Mouse (Mus musculus): ENCODE results near the gene Fuca2. TPM values are rescaled to one million over a fixed set of nuclear protein-coding genes. Genes with fewer than 3 reads are reported as not detected.

Gene Fuca2
- polyA plus RNA-seq, 1 experiment = 12.1 TPM

- Histone ChIP-seq H3K4me1 (replicated peaks; ENCODE audit: control insufficient read depth, insufficient read depth, low read length) (no peaks in the 10 kb centered on the region), H3K36me3 (ENCODE audit: control insufficient read depth, insufficient read depth, low read length) (no peaks in the 10 kb centered on the region), H3K27ac (ENCODE audit: control insufficient read depth, insufficient read depth, low read length) (no peak overlapping the region), H3K27me3 (ENCODE audit: control insufficient read depth, insufficient read depth, low read length) (no peaks in the 10 kb centered on the region), H3K4me3 (ENCODE audit: control insufficient read depth, insufficient read depth, low read length) (no peak overlapping the region)
- no peak for DNase-seq
- WGBS = 92% methylated on average over 13 of the region's 13 CpGs
- TF ChIP-seq POLR2A (IDR thresholded peaks at IDR 0.05; ENCODE audit: control insufficient read depth, extremely low read depth, insufficient read depth, low read length, poor library complexity) (no peak), CTCF (IDR thresholded peaks at IDR 0.05; ENCODE audit: borderline replicate concordance, control insufficient read depth, extremely low read depth, insufficient read depth, low read length, poor library complexity) (no peak)
These were observed 67.1 kb downstream of the Fuca2 start for GRCm38 (mm10) chr10:13566393-13566792.

Other genes with a start within 250 kb of the Fuca2 start
- gene Phactr2, start 25.1 kb upstream of the Fuca2 start, polyA plus RNA-seq (2012; rRNA removed) = 3.4 and 3.7 TPM in 2 replicates
- gene Adat2, start 53.4 kb downstream of the Fuca2 start, polyA plus RNA-seq (2012; rRNA removed) = 6.1 and 7.8 TPM in 2 replicates
- 7.3 and 9.1 TPM in 2 replicates for gene Pex3, start 53.6 kb downstream of the Fuca2 start, polyA plus RNA-seq (2012; rRNA removed)

Measured in thymus, adult 2 months (tissue).